Mouse (Mus musculus): Measurements from ENCODE around the gene Carmil2.

Carmil2 gene

GRCm38 (mm10) chr8:105697196-105697780, 11.2 kb downstream of the Carmil2 start:
- no peak for DNase-seq

GRCm38 (mm10) chr8:105698734-105699133, 12.7 kb downstream of the Carmil2 start:
- DNase-seq: no peak

GRCm38 (mm10) chr8:105699488-105700215, 13.6 kb downstream of the Carmil2 start:
- no peak for DNase-seq

GRCm38 (mm10) chr8:105700566-105700965, 14.5 kb downstream of the Carmil2 start:
- peak; percentile 71 for DNase-seq

- DNase-seq: peak; percentile 97
Measured at GRCm38 (mm10) chr8:105700966-105701824, 15.1 kb downstream of the Carmil2 start, which contains the start of the genes Acd and Pard6a. Gene Acd, minus strand, starts transcription at chr8:105701102. Gene Pard6a, plus strand, starts transcription at chr8:105701148.

- DNase-seq: peak; percentile 16
Measured at GRCm38 (mm10) chr8:105702001-105702401, 15.9 kb downstream of the Carmil2 start.

GRCm38 (mm10) chr8:105702731-105703415, 16.8 kb downstream of the Carmil2 start:
- DNase-seq: peak; percentile 14

- peak; percentile 14 for DNase-seq
Measured at GRCm38 (mm10) chr8:105704146-105704812, 18.2 kb downstream of the Carmil2 start.

GRCm38 (mm10) chr8:105704955-105705354, 18.9 kb downstream of the Carmil2 start:
- DNase-seq: no peak

GRCm38 (mm10) chr8:105706426-105706825, 20.4 kb downstream of the Carmil2 start:
- DNase-seq: peak; percentile 12

GRCm38 (mm10) chr8:105707498-105708403, 21.7 kb downstream of the Carmil2 start, which contains the start of the genes 4933405L10Rik and Enkd1:
Gene 4933405L10Rik, plus strand, starts transcription at chr8:105707655.
Gene Enkd1, minus strand, starts transcription at chr8:105708210.
- peak; percentile 94 for DNase-seq

GRCm38 (mm10) chr8:105708675-105709074, 22.6 kb downstream of the Carmil2 start:
- DNase-seq: no peak

GRCm38 (mm10) chr8:105709317-105709716, 23.2 kb downstream of the Carmil2 start:
- no peak for DNase-seq

GRCm38 (mm10) chr8:105712286-105712685, 26.2 kb downstream of the Carmil2 start:
- no peak for DNase-seq

- DNase-seq: peak; percentile 95
Measured at GRCm38 (mm10) chr8:105714139-105714538, 28.1 kb downstream of the Carmil2 start.

GRCm38 (mm10) chr8:105715042-105715441, 29.0 kb downstream of the Carmil2 start:
- peak; percentile 50 for DNase-seq

GRCm38 (mm10) chr8:105716302-105716945, 30.4 kb downstream of the Carmil2 start:
- no peak for DNase-seq

GRCm38 (mm10) chr8:105719637-105720036, 33.6 kb downstream of the Carmil2 start:
- no peak for DNase-seq

GRCm38 (mm10) chr8:105722861-105723260, 36.8 kb downstream of the Carmil2 start:
- DNase-seq: no peak

- DNase-seq: no peak
Measured at GRCm38 (mm10) chr8:105725726-105726125, 39.7 kb downstream of the Carmil2 start.

All from kidney, postnatal 10 days (tissue).